Mouse (Mus musculus) embryonic facial prominence, embryonic 13.5 days (tissue): ENCODE measurements at regions not wholly inside any gene's neighbourhood (a gene's known extent, or its start where the extent isn't known, plus 50 kb on each side); places are given as distances from the start of the nearest gene placed in this dataset.

Source experiments
- ATAC-seq: fragments of 200-750 bp; cut with Nextera tagmentation; 2 replicates; pipeline ENCODE4 v1.8.0; 2017; ENCODE audit warnings: low read depth; ENCODE audit not compliant: insufficient number of reproducible peaks, insufficient read depth, low FRiP score, low TSS enrichment
- H3K27ac ChIP-seq: fragments of 300-500 bp; sonication (generic); 2 replicates; pipeline ENCODE4 v1.5.1; 2015; ENCODE audit warnings: moderate library complexity, mild to moderate bottlenecking, inconsistent platforms
- H3K27me3 ChIP-seq: fragments of 300-500 bp; sonication (generic); 2 replicates; pipeline ENCODE4 v1.6.1; 2015; ENCODE audit warnings: mild to moderate bottlenecking, inconsistent platforms
- H3K36me3 ChIP-seq: fragments of 300-500 bp; sonication (generic); 2 replicates; pipeline ENCODE4 v1.6.1; 2015; ENCODE audit warnings: mild to moderate bottlenecking, inconsistent platforms
- H3K4me1 ChIP-seq: fragments of 300-500 bp; sonication (generic); 2 replicates; pipeline ENCODE4 v1.6.1; 2015; ENCODE audit warnings: inconsistent platforms
- H3K4me2 ChIP-seq: fragments of 300-500 bp; sonication (generic); 2 replicates; pipeline ENCODE4 v1.6.1; 2015; ENCODE audit warnings: moderate library complexity, mild to moderate bottlenecking, inconsistent platforms
- H3K4me3 ChIP-seq: fragments of 300-500 bp; sonication (generic); 2 replicates; pipeline ENCODE4 v1.5.1; 2015; ENCODE audit warnings: mild to moderate bottlenecking, inconsistent platforms
- H3K9ac ChIP-seq: fragments of 300-500 bp; sonication (generic); 2 replicates; pipeline ENCODE4 v1.6.1; 2015; ENCODE audit warnings: mild to moderate bottlenecking, inconsistent platforms
- H3K9me3 ChIP-seq: fragments of 300-500 bp; sonication (generic); 2 replicates; pipeline ENCODE4 v1.6.1; 2016; ENCODE audit warnings: inconsistent platforms
- WGBS: fragments of 180-500 bp; shearing (Covaris S2); methylation state at CpG from one replicate; pipeline ENCODE4 v1.1.7; 2015; ENCODE audit warnings: mixed read lengths; 5-methylcytosine and 5-hydroxymethylcytosine counted together

DNA sequence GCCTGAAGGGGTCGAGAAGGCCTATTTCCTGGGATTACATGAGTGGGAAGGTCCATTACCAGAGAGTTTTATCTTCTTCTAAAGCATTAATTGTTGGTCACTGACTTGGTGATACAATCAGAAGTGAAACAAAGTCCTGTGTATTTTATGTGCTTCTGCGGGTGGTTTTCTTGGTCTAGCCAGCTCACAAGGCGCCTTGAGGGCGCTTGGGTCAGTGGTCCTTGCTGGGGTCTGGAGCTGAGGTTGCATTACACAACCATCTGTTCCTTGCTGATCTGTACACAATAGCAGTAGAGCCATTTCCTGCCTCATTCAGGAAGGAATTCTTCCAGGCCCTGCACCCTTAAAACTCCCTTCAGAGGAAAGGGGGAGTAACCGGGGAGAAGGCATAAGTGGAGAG lies 116.9 kb upstream of the Neo1 start:
- no peak overlapping the region for H3K9ac ChIP-seq
- H3K4me1 ChIP-seq, result no peaks in the 10 kb centered on the region
- no peak for ATAC-seq
- H3K4me2 ChIP-seq, result no peak overlapping the region
- no peaks in the 10 kb centered on the region for H3K36me3 ChIP-seq
- H3K4me3 ChIP-seq, result no peak overlapping the region
- H3K9me3 ChIP-seq, result no peaks in the 10 kb centered on the region
- H3K27me3 ChIP-seq, result no peaks in the 10 kb centered on the region
- no peak overlapping the region for H3K27ac ChIP-seq
- WGBS, result 39% methylated on average over 5 of the region's 5 CpGs

DNA sequence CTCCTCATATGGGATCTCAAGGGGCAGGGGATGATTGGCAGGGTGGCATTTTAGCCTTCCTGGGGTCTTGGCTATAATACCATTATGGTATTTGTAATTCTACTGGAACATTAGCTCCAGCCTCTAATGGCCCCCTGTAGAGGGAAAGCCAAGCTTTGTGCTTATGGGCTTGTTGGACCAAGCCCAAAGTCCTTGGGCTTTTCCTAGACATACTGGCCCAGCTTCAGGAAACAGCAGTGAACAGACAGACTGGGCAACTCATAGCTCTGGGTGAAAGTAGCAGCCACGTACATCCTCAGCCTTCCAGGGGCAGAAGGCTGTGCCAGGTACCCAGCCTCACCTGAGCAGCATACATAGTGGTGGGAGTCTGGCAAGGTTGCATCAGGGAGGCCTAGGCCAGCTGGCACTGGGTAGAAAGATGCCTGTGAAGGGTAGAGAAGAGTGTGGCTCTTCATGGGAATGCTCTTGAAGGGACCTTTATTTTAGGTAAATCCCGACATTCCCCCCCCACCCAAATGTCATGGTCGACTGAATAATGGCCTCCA lies 108.1 kb upstream of the Neo1 start:
- Histone ChIP-seq H3K9me3 (no peaks in the 10 kb centered on the region), H3K9ac (no peak overlapping the region), H3K27ac (no peak overlapping the region), H3K4me3 (no peak overlapping the region), H3K4me1 (no peaks in the 10 kb centered on the region), H3K4me2 (no peak overlapping the region), H3K36me3 (no peaks in the 10 kb centered on the region), H3K27me3 (no peaks in the 10 kb centered on the region)
- 76% methylated on average over 3 of the region's 3 CpGs for WGBS
- no peak for ATAC-seq

DNA sequence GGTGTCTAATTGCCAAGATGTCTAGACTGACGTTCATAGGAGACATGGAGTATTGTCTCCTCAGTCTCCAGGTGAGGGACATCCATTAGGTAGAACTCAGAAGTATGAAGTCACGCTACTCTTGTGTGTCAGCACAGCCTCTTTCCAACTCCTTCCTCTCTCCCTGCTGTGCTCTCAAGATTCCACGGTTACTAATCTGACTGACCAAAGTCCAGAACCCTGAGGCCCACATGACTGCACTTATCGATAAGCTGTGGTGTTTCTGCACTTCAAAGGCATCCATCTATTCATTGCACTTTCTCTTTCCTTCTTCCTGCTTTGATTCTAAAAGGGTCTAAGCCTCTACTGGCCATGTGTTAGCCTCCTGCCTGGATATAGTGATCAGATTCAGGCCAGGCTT lies 107.4 kb upstream of the Neo1 start:
- H3K36me3 ChIP-seq, result no peaks in the 10 kb centered on the region
- H3K4me2 ChIP-seq, result no peak overlapping the region
- no peak for ATAC-seq
- no peaks in the 10 kb centered on the region for H3K4me1 ChIP-seq
- H3K9me3 ChIP-seq, result no peaks in the 10 kb centered on the region
- H3K9ac ChIP-seq, result no peak overlapping the region
- 89% methylated on average over 4 of the region's 4 CpGs for WGBS
- H3K27ac ChIP-seq, result no peak overlapping the region
- H3K27me3 ChIP-seq, result no peaks in the 10 kb centered on the region
- H3K4me3 ChIP-seq, result no peak overlapping the region

DNA sequence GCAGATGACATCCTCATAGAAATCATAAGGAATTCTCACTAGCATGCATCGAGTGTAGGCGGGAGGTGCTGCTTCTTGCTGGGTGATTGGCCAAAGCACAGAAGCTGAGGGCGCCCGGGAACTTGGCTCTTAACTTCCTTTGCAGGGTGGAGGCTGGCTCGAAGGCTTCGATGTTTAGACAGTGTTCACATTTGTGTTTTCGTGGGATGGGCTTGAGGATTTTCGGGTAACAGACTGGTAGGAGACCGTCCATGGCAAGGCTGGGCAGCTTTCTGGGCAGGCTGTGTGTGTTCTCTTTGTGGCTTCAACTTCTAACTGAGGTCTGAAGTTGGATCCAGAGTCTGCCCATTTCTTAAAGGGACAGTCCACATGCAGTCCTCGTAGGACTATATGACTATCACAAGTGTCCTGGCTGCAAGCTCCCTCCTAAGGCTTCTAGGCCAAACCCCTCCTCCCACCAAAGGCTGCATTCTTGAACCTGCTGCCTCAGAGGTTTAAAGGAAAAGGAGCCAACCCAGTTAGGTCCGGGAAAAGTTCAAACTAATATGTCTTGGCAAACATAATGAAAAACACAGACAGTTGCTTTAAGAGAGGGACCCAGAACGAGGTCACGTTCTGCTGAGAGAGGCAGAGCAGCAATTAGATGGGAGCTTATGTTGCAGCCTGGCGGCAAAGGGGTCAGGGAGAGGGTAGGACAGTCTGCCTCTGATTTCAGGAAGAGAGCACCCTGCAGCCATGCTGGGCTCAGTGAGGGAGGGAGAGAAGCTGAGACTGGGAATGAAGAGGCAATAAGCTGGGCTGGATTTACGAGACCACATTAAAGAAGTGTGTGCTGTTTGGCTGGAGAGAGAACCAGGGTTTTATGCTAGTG lies 98.2 kb upstream of the Neo1 start:
- H3K4me1 ChIP-seq, result peaks cover 26% of the 10 kb centered on the region
- WGBS, result 14% methylated on average over 15 of the region's 15 CpGs
- no peaks in the 10 kb centered on the region for H3K36me3 ChIP-seq
- H3K4me2 ChIP-seq, result peak overlapping the region; percentile 43
- no peaks in the 10 kb centered on the region for H3K27me3 ChIP-seq
- peak overlapping the region; percentile 82 for H3K27ac ChIP-seq
- peak; percentile 69; the same call in 1 of the 2 replicates for ATAC-seq
- H3K4me3 ChIP-seq, result no peak overlapping the region
- no peak overlapping the region for H3K9ac ChIP-seq
- H3K9me3 ChIP-seq, result no peaks in the 10 kb centered on the region

DNA sequence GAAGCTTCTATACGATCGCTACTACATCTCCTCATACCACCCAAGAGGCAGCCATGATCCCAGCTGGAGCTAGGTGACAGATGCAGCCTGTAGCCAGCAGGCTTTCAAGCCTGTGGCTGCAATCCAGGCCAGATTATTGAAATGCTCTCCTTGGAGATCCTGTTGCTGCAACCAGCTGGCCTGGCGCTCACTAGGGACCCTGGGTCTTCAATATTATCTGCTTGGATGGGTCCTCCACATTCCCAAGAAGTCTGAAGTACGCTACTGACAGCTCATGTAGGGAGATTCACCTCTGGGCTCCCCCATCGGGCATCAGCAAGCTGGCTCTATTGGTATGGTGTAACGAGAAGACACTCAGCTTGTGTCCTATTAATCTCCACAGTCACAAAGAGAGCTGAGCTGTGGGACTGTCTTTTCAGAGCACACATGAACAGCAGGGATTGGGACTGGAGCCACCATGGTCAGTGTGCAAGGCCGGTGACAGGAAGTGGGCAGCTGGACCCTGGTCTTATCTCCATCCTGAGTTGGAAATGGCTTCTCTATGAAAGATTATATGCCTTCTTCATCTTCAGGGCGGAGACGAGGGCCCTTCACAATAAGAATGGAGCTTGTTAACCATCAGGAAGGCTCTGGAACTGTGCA lies 93.6 kb upstream of the Neo1 start:
- Histone ChIP-seq H3K27me3 (no peaks in the 10 kb centered on the region), H3K9ac (no peak overlapping the region), H3K4me3 (no peak overlapping the region), H3K4me2 (no peak overlapping the region), H3K4me1 (peaks cover 21% of the 10 kb centered on the region), H3K36me3 (no peaks in the 10 kb centered on the region), H3K9me3 (no peaks in the 10 kb centered on the region), H3K27ac (no peak overlapping the region)
- no peak for ATAC-seq
- WGBS, result 92% methylated on average over 9 of the region's 9 CpGs

DNA sequence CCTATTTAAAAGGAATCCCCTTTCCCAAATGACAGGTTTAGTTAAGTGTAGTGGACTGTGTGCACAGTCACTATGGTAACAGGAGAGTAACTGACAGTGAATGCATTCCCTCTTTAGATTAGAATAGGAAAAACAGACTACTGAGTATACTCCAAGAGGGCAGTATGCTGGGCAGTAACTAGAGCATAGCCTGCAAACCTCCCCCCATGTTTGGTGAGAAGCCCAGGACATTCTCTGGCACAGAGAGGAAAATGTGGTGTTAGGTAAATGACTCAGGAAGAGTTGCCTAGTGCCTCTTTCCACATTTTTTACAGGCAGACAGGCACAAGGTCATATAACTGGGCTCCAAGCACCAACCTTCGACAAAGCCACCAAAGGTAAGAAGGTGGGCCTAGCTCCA lies 93.0 kb upstream of the Neo1 start:
- H3K27me3 ChIP-seq, result no peaks in the 10 kb centered on the region
- H3K4me3 ChIP-seq, result no peak overlapping the region
- H3K9me3 ChIP-seq, result no peaks in the 10 kb centered on the region
- no peak overlapping the region for H3K27ac ChIP-seq
- ATAC-seq, result no peak
- H3K9ac ChIP-seq, result no peak overlapping the region
- H3K4me2 ChIP-seq, result no peak overlapping the region
- H3K36me3 ChIP-seq, result no peaks in the 10 kb centered on the region
- peaks cover 15% of the 10 kb centered on the region for H3K4me1 ChIP-seq
- WGBS, result 89% methylated on average over 1 of the region's 1 CpGs

DNA sequence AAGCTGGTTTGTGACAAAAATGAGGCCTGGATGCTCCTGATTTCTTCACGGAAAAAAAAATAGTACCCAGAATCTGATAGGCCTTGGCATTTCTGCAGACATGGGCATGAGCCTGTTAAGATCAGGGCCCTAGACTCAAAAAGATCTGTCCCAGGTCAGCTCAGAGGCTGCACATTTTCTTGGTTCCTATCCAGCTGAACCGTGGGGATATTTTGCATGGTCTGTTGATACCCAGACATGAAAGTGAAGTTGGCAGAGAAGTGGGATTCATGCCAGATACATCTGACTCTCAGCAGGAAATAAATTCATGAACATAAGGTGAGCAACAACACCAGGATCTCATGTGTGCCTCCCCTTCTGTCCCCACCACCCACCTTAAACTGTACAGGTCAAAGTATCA lies 91.8 kb upstream of the Neo1 start:
- ATAC-seq, result no peak
- H3K4me1 ChIP-seq, result peaks cover 3% of the 10 kb centered on the region
- no peaks in the 10 kb centered on the region for H3K27me3 ChIP-seq
- no peaks in the 10 kb centered on the region for H3K36me3 ChIP-seq
- H3K9ac ChIP-seq, result no peak overlapping the region
- WGBS, result 68% methylated on average over 2 of the region's 2 CpGs
- H3K4me2 ChIP-seq, result no peak overlapping the region
- no peak overlapping the region for H3K4me3 ChIP-seq
- H3K27ac ChIP-seq, result no peak overlapping the region
- no peaks in the 10 kb centered on the region for H3K9me3 ChIP-seq

DNA sequence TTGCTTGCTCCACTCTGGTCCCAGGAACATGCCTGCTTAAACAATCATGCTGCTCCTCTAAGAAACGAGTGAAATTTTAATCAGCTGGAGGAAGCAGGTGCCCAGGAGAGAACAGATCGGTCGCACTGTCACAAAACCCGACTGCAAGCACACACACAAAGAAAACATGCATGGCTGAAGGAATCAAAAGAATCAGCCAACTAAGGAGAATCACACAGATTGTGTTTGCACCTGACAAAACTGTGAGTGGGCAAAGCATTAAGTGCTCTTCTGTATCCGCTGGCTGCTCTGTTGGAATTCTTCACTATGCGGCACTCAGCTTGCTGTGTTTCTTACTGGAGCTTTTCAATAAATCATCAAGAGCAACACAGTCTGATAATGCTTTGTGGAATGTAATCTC lies 89.6 kb upstream of the Neo1 start:
- no peak for ATAC-seq
- Histone ChIP-seq H3K27me3 (no peaks in the 10 kb centered on the region), H3K9ac (no peak overlapping the region), H3K36me3 (no peaks in the 10 kb centered on the region), H3K4me1 (no peaks in the 10 kb centered on the region), H3K27ac (no peak overlapping the region), H3K9me3 (no peaks in the 10 kb centered on the region), H3K4me3 (no peak overlapping the region), H3K4me2 (no peak overlapping the region)
- WGBS, result 87% methylated on average over 6 of the region's 6 CpGs

DNA sequence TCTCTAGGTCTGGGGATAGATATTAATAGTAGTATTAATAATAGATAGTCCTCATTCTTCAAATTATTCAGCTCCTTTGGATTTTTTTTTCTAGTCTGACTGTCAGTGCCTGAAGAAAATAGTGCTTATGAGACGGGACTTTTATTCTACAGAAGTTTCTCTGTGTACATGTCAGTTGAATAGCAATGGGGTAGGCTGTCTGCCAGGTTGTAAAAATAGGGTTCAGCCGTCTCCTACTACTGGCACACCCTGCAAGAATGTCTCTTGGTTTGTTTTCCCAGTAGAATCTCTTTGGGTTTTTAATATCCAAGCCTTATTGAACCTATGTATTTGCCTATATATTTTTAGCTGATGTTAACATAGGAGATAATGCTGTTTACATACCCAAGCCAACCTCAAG lies 80.3 kb upstream of the Neo1 start:
- H3K4me2 ChIP-seq, result no peak overlapping the region
- no peak overlapping the region for H3K27ac ChIP-seq
- H3K9ac ChIP-seq, result no peak overlapping the region
- no peak for ATAC-seq
- H3K4me1 ChIP-seq, result peaks cover 8% of the 10 kb centered on the region; the same call in 1 of the 2 replicates
- no peaks in the 10 kb centered on the region for H3K27me3 ChIP-seq
- H3K9me3 ChIP-seq, result no peaks in the 10 kb centered on the region
- H3K36me3 ChIP-seq, result no peaks in the 10 kb centered on the region
- WGBS, result 53% methylated on average over 2 of the region's 2 CpGs
- H3K4me3 ChIP-seq, result no peak overlapping the region

DNA sequence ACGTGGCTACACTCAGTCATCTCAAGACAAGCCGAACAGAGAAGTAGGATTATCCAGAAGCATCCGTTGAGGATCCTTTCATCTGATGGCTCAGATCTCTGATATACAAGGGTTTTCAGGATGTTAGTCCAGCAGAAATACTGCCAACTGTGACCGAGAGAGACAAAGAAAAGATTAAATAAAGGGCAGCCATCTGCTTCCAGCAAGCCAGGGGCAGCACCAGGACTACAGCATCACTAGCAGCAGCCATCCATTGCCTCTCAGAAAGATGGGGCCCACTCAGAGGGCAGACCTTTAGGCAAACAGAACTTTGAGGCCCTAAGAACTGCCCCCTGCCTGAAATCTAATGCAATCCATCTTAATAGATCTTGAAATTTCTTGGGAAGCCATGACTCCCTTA lies 77.6 kb upstream of the Neo1 start:
- ATAC-seq, result no peak

DNA sequence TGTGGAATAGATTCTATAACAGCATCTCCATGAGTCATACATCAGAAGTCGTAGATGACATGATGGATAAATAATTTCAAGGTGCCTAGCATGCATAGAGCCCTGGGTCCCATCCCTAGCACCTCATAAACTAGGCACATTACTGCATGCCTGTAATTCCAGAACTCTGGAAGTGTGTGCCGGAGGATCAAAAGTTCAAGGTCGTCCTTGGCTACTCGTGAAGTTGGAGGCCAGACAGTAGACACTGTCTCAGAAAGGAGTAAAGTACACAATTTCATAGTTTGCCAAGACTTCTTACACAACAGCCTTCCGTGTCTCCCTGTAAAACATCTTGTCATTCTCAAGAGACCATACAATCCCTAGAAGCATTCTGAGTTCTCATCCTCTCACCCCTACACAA lies 63.5 kb upstream of the Neo1 start:
- no peaks in the 10 kb centered on the region for H3K27me3 ChIP-seq
- H3K27ac ChIP-seq, result no peak overlapping the region
- H3K9me3 ChIP-seq, result no peaks in the 10 kb centered on the region
- H3K4me3 ChIP-seq, result no peak overlapping the region
- no peak overlapping the region for H3K9ac ChIP-seq
- WGBS, result 80% methylated on average over 5 of the region's 5 CpGs
- no peak for ATAC-seq
- no peak overlapping the region for H3K4me2 ChIP-seq
- peaks cover 23% of the 10 kb centered on the region for H3K4me1 ChIP-seq
- no peaks in the 10 kb centered on the region for H3K36me3 ChIP-seq

More for the DNA sequence above, 77.6 kb upstream of the Neo1 start:
- H3K9ac ChIP-seq, result no peak overlapping the region
- H3K4me2 ChIP-seq, result no peak overlapping the region
- WGBS, result 63% methylated on average over 4 of the region's 4 CpGs
- H3K9me3 ChIP-seq, result no peaks in the 10 kb centered on the region
- no peak overlapping the region; the same call in 1 of the 2 replicates for H3K27ac ChIP-seq
- H3K4me1 ChIP-seq, result peaks cover 8% of the 10 kb centered on the region; the same call in 1 of the 2 replicates
- no peaks in the 10 kb centered on the region for H3K27me3 ChIP-seq
- no peak overlapping the region for H3K4me3 ChIP-seq
- no peaks in the 10 kb centered on the region for H3K36me3 ChIP-seq

DNA sequence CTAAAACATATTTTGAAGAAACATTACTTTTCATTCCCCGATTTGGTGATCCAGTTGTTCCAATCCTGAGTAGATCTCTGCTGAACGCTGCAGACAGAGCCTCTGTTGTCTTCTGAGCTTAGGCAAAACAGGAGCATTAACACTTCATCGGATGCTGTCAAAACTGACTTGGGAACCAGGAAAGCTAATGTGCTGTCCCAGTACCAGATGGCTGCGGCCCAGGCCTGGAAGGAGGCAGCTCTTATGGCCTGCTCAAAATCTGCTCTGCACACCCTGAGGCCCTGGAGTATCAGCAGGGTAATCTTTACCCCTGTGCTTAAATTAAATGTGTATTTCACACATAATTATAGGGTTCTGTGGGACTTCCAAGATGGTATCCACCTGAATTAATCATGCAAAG lies 61.3 kb upstream of the Neo1 start:
- Histone ChIP-seq H3K4me2 (no peak overlapping the region), H3K36me3 (no peaks in the 10 kb centered on the region), H3K27me3 (no peaks in the 10 kb centered on the region), H3K4me3 (no peak overlapping the region), H3K4me1 (peaks cover 31% of the 10 kb centered on the region), H3K9me3 (no peaks in the 10 kb centered on the region), H3K9ac (no peak overlapping the region), H3K27ac (peak overlapping the region; percentile 68)
- WGBS, result 31% methylated on average over 4 of the region's 4 CpGs
- no peak for ATAC-seq
